Mouse (Mus musculus) cerebellum, adult 18-20 months (tissue): ENCODE measurements at regions not wholly inside any gene's neighbourhood (a gene's known extent, or its start where the extent isn't known, plus 50 kb on each side); places are given as distances from the start of the nearest gene placed in this dataset.

Source experiments
- DNase-seq, 2 experiments: peaks; one replicate each; pipeline ENCODE4 v3.0.0; 2021

DNA sequence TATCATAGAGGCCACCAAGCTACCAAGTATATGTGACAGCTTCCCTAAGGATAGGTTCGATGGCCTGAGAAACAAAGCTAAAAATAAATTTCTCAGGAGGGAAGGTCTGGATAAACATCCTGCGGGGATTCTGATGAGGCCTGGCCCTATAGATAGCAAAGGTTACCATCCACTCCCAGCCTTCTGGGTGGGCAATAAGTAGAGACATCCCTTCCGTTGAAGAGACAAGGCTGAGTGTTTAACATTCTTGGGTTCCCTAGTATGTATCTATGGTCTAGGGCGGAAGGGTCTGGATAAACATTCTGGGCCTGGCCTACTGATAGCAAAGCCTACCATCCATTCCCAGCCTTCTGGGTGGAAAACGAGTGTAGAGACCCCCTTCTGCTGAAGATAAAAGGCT lies 180.5 kb upstream of the Dlk1 start:
- DNase-seq: no peak

GRCm38 (mm10) chr12:109314850-109315249 lies 137.8 kb upstream of the Dlk1 start:
- no peak for DNase-seq

GRCm38 (mm10) chr12:109325986-109326385 lies 126.6 kb upstream of the Dlk1 start:
- no peak for DNase-seq

DNA sequence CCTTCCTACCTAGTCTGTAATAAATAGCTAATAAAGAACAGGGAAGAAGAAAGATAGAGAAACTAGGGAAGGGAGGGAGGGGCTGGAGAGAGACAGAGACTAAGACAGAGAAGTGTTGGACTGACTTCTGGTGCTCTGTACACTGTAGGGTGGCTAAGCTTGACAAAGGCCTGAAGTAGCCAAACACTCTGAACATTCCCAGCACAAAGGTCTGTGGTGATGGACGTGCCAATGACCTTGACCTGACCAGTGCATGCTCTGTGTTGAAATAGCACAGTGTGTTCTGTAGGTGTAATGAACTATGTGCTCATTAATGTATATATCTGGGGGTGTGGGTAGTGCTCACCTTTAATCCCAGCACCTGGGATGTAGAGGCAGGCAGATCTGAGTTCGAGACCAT lies 81.3 kb upstream of the Dlk1 start:
- DNase-seq: no peak

DNA sequence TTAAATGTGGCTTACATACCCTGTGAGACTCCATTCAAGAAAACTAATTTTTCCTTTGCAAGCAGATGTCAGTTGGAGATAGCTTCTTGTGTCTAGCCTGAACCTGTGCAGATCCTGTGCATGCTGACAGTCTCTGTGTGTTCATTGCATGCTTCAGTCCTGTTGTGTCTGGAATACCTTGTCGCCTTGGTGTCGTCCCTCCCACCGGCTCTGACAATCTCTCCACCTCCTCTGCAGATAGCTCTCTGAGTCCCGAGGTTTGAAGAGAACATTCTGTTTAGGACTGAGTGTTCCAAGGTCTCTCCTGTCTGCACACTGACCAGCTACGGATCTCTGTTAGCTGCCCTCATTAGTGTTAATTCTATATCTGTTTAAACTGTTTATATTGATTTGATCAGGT lies 66.8 kb upstream of the Dlk1 start:
- DNase-seq: no peak

DNA sequence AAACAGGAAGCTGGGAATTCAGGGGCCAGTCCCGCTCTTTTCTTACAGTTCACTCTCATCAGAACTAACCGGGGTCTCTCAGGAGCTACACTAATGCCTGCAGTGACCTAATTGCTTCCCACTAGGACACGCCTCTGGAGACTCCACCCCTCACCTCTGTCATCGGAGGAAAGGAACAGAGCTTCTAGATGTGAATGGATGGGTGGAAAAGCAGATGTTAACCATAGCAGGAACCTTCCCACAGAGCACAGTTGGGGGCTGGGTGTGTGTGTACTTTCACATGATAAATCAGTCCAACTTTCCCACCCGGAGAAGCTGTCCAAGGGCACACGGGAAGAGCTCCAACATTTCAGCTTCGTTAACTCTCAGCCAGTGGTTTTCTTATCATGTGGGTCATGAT lies 63.8 kb upstream of the Dlk1 start:
- DNase-seq: no peak

DNA sequence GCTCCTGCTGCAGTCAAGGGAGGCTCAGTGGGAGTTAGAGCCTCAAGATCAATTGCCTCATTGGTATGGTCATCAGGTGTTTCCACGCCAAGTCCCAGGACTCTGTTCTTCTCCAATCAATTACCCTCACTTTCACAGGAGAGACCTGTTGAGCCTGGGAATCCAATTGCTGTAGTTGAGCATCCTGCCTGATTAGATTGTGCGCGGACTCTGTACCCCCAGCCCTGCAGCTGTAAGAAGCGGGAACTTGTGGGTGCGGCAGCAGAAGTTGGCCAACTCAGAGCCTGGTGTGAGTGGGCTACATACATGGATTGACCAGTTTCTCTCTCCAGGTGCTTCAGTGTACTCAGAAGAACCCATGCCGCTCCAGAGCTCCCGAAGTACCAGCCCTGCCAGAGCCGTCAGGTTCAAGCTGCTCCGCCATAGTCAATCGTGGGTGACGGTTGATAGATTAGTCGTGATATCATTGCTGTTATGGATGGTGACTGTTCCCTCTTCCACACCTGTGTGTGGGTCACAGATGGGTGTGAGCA lies 62.2 kb upstream of the Dlk1 start:
- no peak for DNase-seq

GRCm38 (mm10) chr12:109390978-109391377 lies 61.6 kb upstream of the Dlk1 start:
- no peak for DNase-seq

DNA sequence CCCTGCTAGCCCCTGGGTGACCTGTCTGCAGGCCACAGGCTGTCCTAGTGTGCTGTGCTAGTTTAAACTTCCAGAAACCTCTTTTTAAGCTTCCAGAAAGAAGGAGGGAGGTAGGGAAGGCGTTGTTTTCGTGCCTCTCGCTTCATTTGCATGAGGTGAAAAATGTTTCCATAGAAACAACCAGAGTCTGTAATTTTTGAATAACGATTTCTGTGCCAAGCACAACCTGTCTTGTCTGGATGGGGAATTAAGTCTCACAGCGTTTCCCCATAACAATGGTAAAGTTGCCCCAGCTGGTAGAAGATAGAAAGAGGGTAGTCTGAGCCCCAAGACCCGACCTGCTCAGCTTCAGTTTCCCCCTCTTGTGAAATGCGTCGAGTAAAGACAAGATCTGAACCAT lies 59.3 kb upstream of the Dlk1 start:
- DNase-seq: no peak

- DNase-seq: peak; percentile 47 to 70
Measured at GRCm38 (mm10) chr12:109393795-109394194, 58.8 kb upstream of the Dlk1 start.

GRCm38 (mm10) chr12:109394396-109394795 lies 58.2 kb upstream of the Dlk1 start:
- DNase-seq: no peak

- no peak for DNase-seq
Measured at GRCm38 (mm10) chr12:109396614-109397013, 56.0 kb upstream of the Dlk1 start.

- no peak for DNase-seq
Measured at GRCm38 (mm10) chr12:109397175-109398058, 55.2 kb upstream of the Dlk1 start.

DNA sequence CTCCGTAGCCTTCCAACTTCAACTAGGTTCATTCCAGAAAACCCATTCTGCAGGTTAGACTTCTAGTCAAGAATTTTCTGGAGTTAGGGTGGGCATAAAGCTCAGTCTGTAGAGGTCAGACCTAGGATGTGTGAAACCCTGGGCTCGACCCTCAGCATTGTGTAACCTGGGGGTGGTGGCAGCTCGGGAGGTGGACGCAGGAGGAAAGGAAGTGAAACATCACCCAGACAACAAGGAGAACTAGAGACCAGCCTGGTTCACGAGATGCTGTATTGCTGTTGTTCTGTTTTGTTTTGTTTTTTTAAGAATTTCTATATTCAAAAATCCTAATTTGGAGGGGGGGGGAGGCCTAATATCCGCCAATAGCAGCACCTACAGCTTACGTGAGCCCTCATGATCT lies 54.1 kb upstream of the Dlk1 start:
- DNase-seq: no peak

- no peak for DNase-seq
Measured at GRCm38 (mm10) chr12:109398951-109399350, 53.7 kb upstream of the Dlk1 start.

DNA sequence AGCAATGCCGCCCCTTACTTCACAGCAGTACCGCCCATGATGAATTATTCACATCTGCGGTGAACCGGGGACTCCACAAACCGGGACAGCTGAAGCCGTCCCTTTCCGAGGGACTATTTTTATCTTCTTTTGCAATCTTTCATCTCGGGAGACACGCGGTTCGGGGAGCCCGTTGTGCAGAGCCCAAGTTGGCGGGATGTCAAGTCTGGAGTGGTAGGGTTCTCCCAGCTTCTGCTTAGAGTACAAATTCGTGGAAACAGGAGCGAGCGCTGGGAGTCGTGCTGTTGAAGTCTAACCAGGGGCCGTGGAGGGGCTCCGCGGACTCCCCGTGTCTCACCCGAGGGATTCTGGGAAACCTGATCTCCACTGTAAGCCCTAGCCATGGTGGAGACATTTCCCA lies 53.0 kb upstream of the Dlk1 start:
- DNase-seq: peak; percentile 12 to 15

DNA sequence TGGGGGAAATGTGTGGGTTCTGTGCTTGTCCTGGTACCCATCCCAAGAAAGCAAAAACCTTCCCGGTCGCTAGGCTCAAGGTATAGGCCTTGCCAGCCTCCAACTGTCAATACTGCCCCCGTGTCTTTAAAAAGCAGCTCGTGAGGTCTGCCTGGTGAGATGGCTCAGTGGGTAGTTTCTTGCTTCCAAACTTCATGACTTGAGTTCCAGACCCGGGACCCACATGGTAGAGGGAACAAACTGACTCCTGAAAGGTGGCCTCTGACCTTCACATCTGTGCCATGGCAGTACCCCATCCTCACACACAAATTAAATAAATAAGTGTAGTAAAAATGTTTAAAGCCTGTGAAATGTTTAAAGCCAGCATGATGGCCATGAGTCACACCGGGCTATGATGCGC lies 52.6 kb upstream of the Dlk1 start:
- no peak for DNase-seq

DNA sequence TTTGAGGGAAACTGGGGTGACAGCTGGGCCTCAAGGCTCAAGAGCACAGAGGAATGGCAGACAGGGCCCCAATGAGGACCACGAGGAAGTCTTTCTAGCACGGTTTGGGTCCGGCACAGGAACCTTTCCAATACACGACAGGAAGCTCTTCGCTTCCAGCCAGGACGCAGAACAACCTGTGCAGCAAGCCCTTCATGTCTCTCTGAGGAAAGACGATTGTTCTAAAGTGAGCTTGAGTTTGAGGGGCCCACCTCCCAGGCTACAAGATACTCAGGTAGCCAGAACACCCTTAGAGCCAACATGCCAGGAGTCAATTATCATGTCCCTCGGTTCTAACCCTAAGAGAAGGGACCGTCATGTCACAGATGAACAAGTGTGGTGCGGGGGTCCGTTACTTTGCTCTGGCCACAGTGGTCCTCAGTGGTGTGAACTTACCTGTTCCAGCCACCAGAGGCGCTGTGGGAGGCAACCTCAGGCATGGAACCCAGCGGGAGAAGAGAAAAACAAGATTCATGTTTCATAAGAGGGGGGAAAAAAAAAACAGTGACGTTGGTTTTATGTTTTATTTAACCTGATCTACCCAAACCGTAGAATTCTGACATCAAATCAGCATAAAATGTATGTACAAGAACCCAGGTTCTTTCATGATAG lies 51.6 kb upstream of the Dlk1 start:
- DNase-seq: peak in 1 of 2 experiments; percentile 22

DNA sequence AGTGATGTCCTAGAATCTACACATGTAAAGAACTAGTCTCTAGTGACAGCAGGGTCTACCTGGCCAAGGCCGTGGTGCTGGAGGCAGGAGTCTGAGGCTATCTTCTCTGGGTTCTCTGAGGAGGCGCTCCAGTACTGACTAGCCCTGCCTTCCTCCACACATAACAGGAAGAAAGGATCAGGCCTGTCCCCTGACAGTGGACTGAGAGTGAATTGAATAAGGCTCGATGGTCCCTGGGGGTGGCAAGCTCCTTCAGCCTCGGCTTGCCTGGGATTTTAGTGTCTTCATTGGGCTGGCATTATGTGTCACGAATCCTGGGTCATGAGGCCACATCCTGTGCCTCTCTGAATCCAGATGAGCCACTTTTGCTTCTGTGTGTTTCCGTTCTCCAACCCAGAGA lies 50.9 kb upstream of the Dlk1 start:
- no peak for DNase-seq

GRCm38 (mm10) chr12:109402226-109402625 lies 50.4 kb upstream of the Dlk1 start:
- DNase-seq: no peak
